In the genomic region with DNA sequence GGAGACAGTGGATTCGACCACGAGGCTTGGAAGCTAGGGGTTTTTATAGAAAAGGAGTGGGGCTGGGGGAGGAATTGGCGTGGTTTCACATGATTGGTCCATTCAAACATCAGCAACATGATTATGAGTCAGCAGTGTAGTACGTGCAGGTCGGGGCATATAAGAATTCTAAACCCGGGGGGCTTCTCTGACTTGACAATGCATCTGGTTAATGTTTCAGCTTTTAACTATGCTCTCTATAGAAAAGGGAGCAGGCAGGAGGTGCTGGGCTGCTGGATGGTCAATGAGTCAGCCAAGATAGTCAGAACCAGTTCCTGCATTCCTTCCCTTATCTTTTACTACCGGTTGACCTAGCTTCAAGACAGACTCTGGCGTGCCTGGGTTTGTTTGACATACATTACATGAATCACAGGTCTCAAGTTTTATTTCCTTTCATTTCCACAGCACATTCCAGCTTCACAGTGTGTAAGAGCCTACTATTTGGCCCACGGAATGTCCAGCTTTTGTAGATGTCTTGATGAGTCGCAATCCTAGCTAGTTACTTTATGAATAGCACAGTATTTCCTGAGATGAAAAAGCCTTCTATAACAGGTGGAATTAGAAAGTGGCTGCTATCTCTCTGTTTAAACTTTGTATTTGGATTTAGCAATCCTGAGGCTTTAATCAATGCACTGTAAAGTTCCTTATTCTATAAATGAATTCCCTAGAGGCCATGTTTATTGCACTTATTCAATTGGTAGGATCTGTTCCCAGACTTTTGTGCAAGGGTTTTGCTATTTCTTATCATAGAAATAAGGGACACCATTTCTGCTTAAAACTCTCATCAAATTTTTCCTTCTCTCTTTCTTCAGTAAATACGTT, we compare ENCODE assay signal across 23 mouse cellular contexts.
DNase-seq lines count a peak whose midpoint lies in the region; ATAC-seq and TF ChIP-seq lines count a peak whose summit lies in the region.
"Had no signal": no experiment of that assay in that cellular context is flagged by ENCODE, and none has a peak within 500 bp of the region (broad histone marks: within the 10 kb centered on the region; RNA-seq: fewer than 3 reads in every experiment).

No protein-coding gene starts in this region.

- DNase-seq in heart, adult 8-10 months (ENCODE audit: low spot score), result no peak
- DNase-seq in 3T3-L1 (ENCODE audit: low read depth, low spot score), result peak; percentile 30
- DNase-seq in urinary bladder, postnatal 10 days (ENCODE audit: low spot score), result peak; percentile 14
- no peak for DNase-seq in embryo, embryonic 11 days
- DNase-seq in right cerebral cortex, postnatal 4 days, result no peak
- DNase-seq in retina, postnatal 1 day, result no peak
- DNase-seq: cerebellum, adult 18-20 months; cerebellum, postnatal 25 days; kidney, adult 8-10 months; kidney, postnatal 25 days; liver, embryonic 13.5 days; right cerebral cortex, postnatal 25 days; thymus, postnatal 36 days had no signal

- no peak overlapping the region for H3K4me2 ChIP-seq in heart, embryonic 12.5 days
- H3K4me2 ChIP-seq in myocyte (ENCODE audit: low read depth), result peak overlapping the region; percentile 44
- H3K4me2 ChIP-seq: embryonic facial prominence, embryonic 15.5 days; liver, embryonic 13.5 days; lung, embryonic 15.5 days had no signal

- no peak overlapping the region for H3ac ChIP-seq in myocyte (ENCODE audit: control insufficient read depth, insufficient read length)

- peak overlapping the region; percentile 38 for H3K27ac ChIP-seq in heart, embryonic 12.5 days (ENCODE audit: poor library complexity, severe bottlenecking)
- H3K27ac ChIP-seq: embryonic facial prominence, embryonic 15.5 days; hindbrain, embryonic 10.5 days; hindbrain, postnatal 0 days; left cerebral cortex, adult 2 months; liver, embryonic 13.5 days; lung, embryonic 15.5 days had no signal

- no peak overlapping the region for H3K9ac ChIP-seq in heart, embryonic 12.5 days
- H3K9ac ChIP-seq: embryonic facial prominence, embryonic 15.5 days; liver, embryonic 13.5 days; lung, embryonic 15.5 days had no signal

- no peaks in the 10 kb centered on the region for H3K9me3 ChIP-seq in heart, embryonic 12.5 days (replicated peaks)
- H3K9me3 ChIP-seq: embryonic facial prominence, embryonic 15.5 days; hindbrain, embryonic 10.5 days; liver, embryonic 13.5 days; lung, embryonic 15.5 days had no signal

- no peaks in the 10 kb centered on the region for H3K79me2 ChIP-seq in myocyte (ENCODE audit: control insufficient read depth, insufficient read depth)

- 42% methylated on average over 11 of the region's 11 CpGs for WGBS in heart, embryonic 12.5 days

- no peaks in the 10 kb centered on the region for H3K4me1 ChIP-seq in heart, embryonic 12.5 days (replicated peaks)
- H3K4me1 ChIP-seq: embryonic facial prominence, embryonic 15.5 days; hindbrain, embryonic 10.5 days; liver, embryonic 13.5 days; lung, embryonic 15.5 days had no signal

- no peak for TF ChIP-seq POLR2A in myocyte (IDR thresholded peaks at IDR 0.05; ENCODE audit: insufficient read length, low read depth)

- no peaks in the 10 kb centered on the region for H3K36me3 ChIP-seq in heart, embryonic 12.5 days
- H3K36me3 ChIP-seq in myocyte (ENCODE audit: control insufficient read depth, insufficient read depth), result no peaks in the 10 kb centered on the region
- H3K36me3 ChIP-seq: embryonic facial prominence, embryonic 15.5 days; hindbrain, embryonic 10.5 days; liver, embryonic 13.5 days; lung, embryonic 15.5 days had no signal

- no peak overlapping the region for H3K4me3 ChIP-seq in heart, embryonic 12.5 days
- no peak overlapping the region for H3K4me3 ChIP-seq in myocyte
- H3K4me3 ChIP-seq: embryonic facial prominence, embryonic 15.5 days; hindbrain, embryonic 10.5 days; left cerebral cortex, adult 2 months; liver, embryonic 13.5 days; lung, embryonic 15.5 days had no signal

- 0 out of 2 replicates have a peak, but pooled peaks have one; percentile 57 for ATAC-seq in heart, embryonic 12.5 days (ENCODE audit: insufficient number of reproducible peaks, low FRiP score)
- ATAC-seq: forebrain, embryonic 16.5 days; hindbrain, postnatal 0 days; midbrain, embryonic 16.5 days had no signal

- no peaks in the 10 kb centered on the region for H3K27me3 ChIP-seq in heart, embryonic 12.5 days (replicated peaks)
- no peaks in the 10 kb centered on the region for H3K27me3 ChIP-seq in myocyte (ENCODE audit: control insufficient read depth, insufficient read depth, insufficient read length)
- H3K27me3 ChIP-seq: CH12.LX; embryonic facial prominence, embryonic 15.5 days; liver, embryonic 13.5 days; lung, embryonic 15.5 days had no signal

TF ChIP-seq in myocyte, 11 proteins besides CTCF, POLR2A, EP300 and RAD21:
- no peak for TF ChIP-seq TCF12 (IDR thresholded peaks at IDR 0.05; ENCODE audit: insufficient read depth, poor library complexity, severe bottlenecking)
- TF ChIP-seq CEBPB (IDR thresholded peaks at IDR 0.05; ENCODE audit: insufficient read depth, poor library complexity, severe bottlenecking), result 0 out of 2 replicates have a peak, but pooled peaks have one; percentile 26

Comparison
In these comparisons a context has a peak if more than half of its experiments do, and no peak if none do; other contexts are left out.
1. DNase-seq: peak in 3T3-L1 (single experiment) and urinary bladder, postnatal 10 days (single experiment); none in heart, adult 8-10 months (single experiment), embryo, embryonic 11 days (single experiment), right cerebral cortex, postnatal 4 days (single experiment) and retina, postnatal 1 day (single experiment).